Mouse (Mus musculus) neural tube, embryonic 15.5 days (tissue): ENCODE measurements at regions not wholly inside any gene's neighbourhood (a gene's known extent, or its start where the extent isn't known, plus 50 kb on each side); places are given as distances from the start of the nearest gene placed in this dataset.

Source experiments
- ATAC-seq: fragments of 200-750 bp; cut with Nextera tagmentation; 2 replicates; pipeline ENCODE4 v1.8.0; 2017; ENCODE audit warnings: mild to moderate bottlenecking, moderate TSS enrichment, moderate library complexity; ENCODE audit not compliant: low FRiP score
- H3K27ac ChIP-seq: fragments of 300-500 bp; sonication (generic); replicated peaks from 2 replicates; pipeline ENCODE4 v1.5.1; 2015; ENCODE audit warnings: mild to moderate bottlenecking, inconsistent platforms
- H3K27me3 ChIP-seq: fragments of 300-500 bp; sonication (generic); replicated peaks from 2 replicates; pipeline ENCODE4 v1.6.1; 2015; ENCODE audit warnings: inconsistent platforms
- H3K36me3 ChIP-seq: fragments of 300-500 bp; sonication (generic); 2 replicates; pipeline ENCODE4 v1.6.1; 2015; ENCODE audit warnings: inconsistent platforms
- H3K4me1 ChIP-seq: fragments of 300-500 bp; sonication (generic); 2 replicates; pipeline ENCODE4 v1.6.1; 2015; ENCODE audit warnings: inconsistent platforms
- H3K4me2 ChIP-seq: fragments of 300-500 bp; sonication (generic); 2 replicates; pipeline ENCODE4 v1.6.1; 2015; ENCODE audit warnings: inconsistent platforms, mild to moderate bottlenecking, moderate library complexity
- H3K4me3 ChIP-seq: fragments of 300-500 bp; sonication (generic); replicated peaks from 2 replicates; pipeline ENCODE4 v1.5.1; 2015; ENCODE audit warnings: mild to moderate bottlenecking, inconsistent platforms
- H3K9ac ChIP-seq: fragments of 300-500 bp; sonication (generic); replicated peaks from 2 replicates; pipeline ENCODE4 v1.6.1; 2015; ENCODE audit warnings: mild to moderate bottlenecking, inconsistent platforms
- H3K9me3 ChIP-seq: fragments of 300-500 bp; sonication (generic); replicated peaks from 2 replicates; pipeline ENCODE4 v1.6.1; 2016; ENCODE audit warnings: inconsistent platforms
- WGBS: fragments of 180-500 bp; shearing (Covaris S2); methylation state at CpG from one replicate; pipeline ENCODE4 v1.1.7; 2015; ENCODE audit warnings: mixed read lengths; 5-methylcytosine and 5-hydroxymethylcytosine counted together

GRCm38 (mm10) chr4:47979579-47980313, 65.2 kb upstream of the Nr4a3 start:
- no peaks in the 10 kb centered on the region for H3K4me1 ChIP-seq
- no peak for ATAC-seq
- no peak overlapping the region for H3K4me2 ChIP-seq
- WGBS: 73% methylated on average over 13 of the region's 13 CpGs
- H3K27ac ChIP-seq: no peak overlapping the region
- H3K36me3 ChIP-seq: no peaks in the 10 kb centered on the region
- H3K27me3 ChIP-seq: no peaks in the 10 kb centered on the region
- no peak overlapping the region for H3K4me3 ChIP-seq
- no peaks in the 10 kb centered on the region for H3K9me3 ChIP-seq
- no peak overlapping the region for H3K9ac ChIP-seq
